Mouse (Mus musculus) kidney, embryonic 15.5 days (tissue): Measurements from ENCODE around the gene Lhfpl3. TPM values are rescaled to one million over a fixed set of nuclear protein-coding genes. Genes with fewer than 3 reads are reported as not detected.

Experiments used
- ATAC-seq: fragments of 200-750 bp; cut with Nextera tagmentation; replicated peaks from 2 replicates; pipeline ENCODE4 v1.8.0; 2017; ENCODE audit warnings: moderate TSS enrichment; ENCODE audit not compliant: low FRiP score
- H3K27ac ChIP-seq: fragments of 300-500 bp; sonication (generic); 2 replicates; pipeline ENCODE4 v1.5.1; 2015; ENCODE audit warnings: mild to moderate bottlenecking, inconsistent platforms
- H3K27me3 ChIP-seq: fragments of 300-500 bp; sonication (generic); 2 replicates; pipeline ENCODE4 v1.6.1; 2015; ENCODE audit warnings: inconsistent platforms
- H3K36me3 ChIP-seq: fragments of 300-500 bp; sonication (generic); 2 replicates; pipeline ENCODE4 v1.6.1; 2015; ENCODE audit warnings: inconsistent platforms
- H3K4me1 ChIP-seq: fragments of 300-500 bp; sonication (generic); 2 replicates; pipeline ENCODE4 v1.6.1; 2015; ENCODE audit warnings: inconsistent platforms
- H3K4me2 ChIP-seq: fragments of 300-500 bp; sonication (generic); 2 replicates; pipeline ENCODE4 v1.6.1; 2015; ENCODE audit warnings: moderate library complexity, mild to moderate bottlenecking, inconsistent platforms
- H3K4me3 ChIP-seq: fragments of 300-500 bp; sonication (generic); replicated peaks from 2 replicates; pipeline ENCODE4 v1.5.1; 2015; ENCODE audit warnings: mild to moderate bottlenecking, inconsistent platforms
- H3K9ac ChIP-seq: fragments of 300-500 bp; sonication (generic); 2 replicates; pipeline ENCODE4 v1.6.1; 2015; ENCODE audit warnings: mild to moderate bottlenecking, inconsistent platforms
- H3K9me3 ChIP-seq: fragments of 300-500 bp; sonication (generic); replicated peaks from 2 replicates; pipeline ENCODE4 v1.6.1; 2016; ENCODE audit warnings: inconsistent platforms
- WGBS: fragments of 180-500 bp; shearing (Covaris S2); methylation state at CpG from one replicate; pipeline ENCODE4 v1.1.7; 2015; ENCODE audit warnings: mixed read lengths; 5-methylcytosine and 5-hydroxymethylcytosine counted together
- microRNA-seq: library from miRNA; unstranded; fragments of <30 nt; microRNA quantifications from one replicate; pipeline ENCODE4, GENCODE M21; 2016
- polyA plus RNA-seq: library from polyadenylated mRNA; unstranded; fragments of >200 nt; fragmentation: Nextera tagmentation; extraction: Ambion mirVana; gene quantifications from 2 replicates; pipeline ENCODE4 v1.2.1, GENCODE M21; 2015

Lhfpl3 gene
- polyA plus RNA-seq, 1 experiment from 2014 or later, result 0.40 TPM

- 0 out of 2 replicates have a peak overlapping the region, but pooled peaks have one; percentile 8 for H3K4me2 ChIP-seq
- H3K9me3 ChIP-seq, result no peaks in the 10 kb centered on the region
- 26% methylated on average over 9 of the region's 9 CpGs for WGBS
- H3K36me3 ChIP-seq, result no peaks in the 10 kb centered on the region
- ATAC-seq, result peak; percentile 74
- peak overlapping the region; percentile 57; the same call in 1 of the 2 replicates for H3K27ac ChIP-seq
- no peaks in the 10 kb centered on the region for H3K27me3 ChIP-seq
- H3K4me3 ChIP-seq, result no peak overlapping the region
- H3K4me1 ChIP-seq, result peaks cover 20% of the 10 kb centered on the region
- no peak overlapping the region for H3K9ac ChIP-seq
Measured at GRCm38 (mm10) chr5:23249896-23250875, 504.3 kb downstream of the Lhfpl3 start.

DNA sequence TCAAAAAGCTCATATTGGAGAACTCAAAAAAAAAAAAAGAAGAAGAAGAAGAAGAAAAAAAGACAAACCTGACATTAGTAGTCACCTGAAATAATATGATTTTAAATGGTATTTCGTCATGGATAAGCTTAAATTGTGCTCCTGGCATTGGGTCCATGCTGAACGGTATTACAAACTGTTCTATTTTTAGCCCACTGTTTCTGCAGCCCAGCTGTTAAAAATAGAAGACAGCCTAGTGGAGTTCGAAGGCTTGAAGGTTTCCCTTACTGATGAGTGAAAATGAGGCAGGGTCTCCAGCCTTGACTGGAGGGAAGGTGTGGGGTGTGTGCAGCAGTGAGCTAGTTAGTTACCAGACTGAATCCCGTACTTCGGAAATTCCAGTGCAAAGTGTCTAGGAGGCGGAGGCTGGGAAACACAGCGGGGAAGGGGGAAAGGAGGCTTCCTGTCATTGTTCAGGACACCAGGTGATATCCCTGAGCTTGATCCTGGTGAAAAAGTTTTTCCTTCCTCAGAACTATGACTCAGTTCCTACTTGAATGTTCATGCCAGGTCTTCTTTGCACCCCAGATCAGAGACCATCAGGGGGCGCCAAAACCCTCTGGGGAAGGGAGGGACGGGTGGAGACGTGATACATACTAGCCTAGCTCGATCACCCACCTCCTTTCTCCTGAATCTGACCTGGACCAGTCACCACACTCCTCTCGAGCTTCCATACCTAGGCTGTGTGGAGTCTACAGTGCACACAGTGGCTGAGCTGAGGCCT lies 505.8 kb downstream of the Lhfpl3 start:
- H3K9me3 ChIP-seq, result no peaks in the 10 kb centered on the region
- no peak overlapping the region for H3K4me2 ChIP-seq
- no peak overlapping the region for H3K4me3 ChIP-seq
- no peak overlapping the region for H3K9ac ChIP-seq
- peak; percentile 34; the same call in 1 of the 2 replicates for ATAC-seq
- H3K27ac ChIP-seq, result no peak overlapping the region
- 42% methylated on average over 12 of the region's 12 CpGs for WGBS
- no peaks in the 10 kb centered on the region for H3K27me3 ChIP-seq
- H3K36me3 ChIP-seq, result no peaks in the 10 kb centered on the region
- peaks cover 28% of the 10 kb centered on the region for H3K4me1 ChIP-seq

- Histone ChIP-seq H3K4me2 (no peak overlapping the region), H3K27ac (peak overlapping the region; percentile 38), H3K4me1 (peaks cover 13% of the 10 kb centered on the region), H3K9ac (no peak overlapping the region), H3K9me3 (no peaks in the 10 kb centered on the region), H3K27me3 (no peaks in the 10 kb centered on the region), H3K4me3 (no peak overlapping the region), H3K36me3 (no peaks in the 10 kb centered on the region)
- peak; percentile 87 for ATAC-seq
- WGBS, result 29% methylated on average over 3 of the region's 3 CpGs
Measured at GRCm38 (mm10) chr5:23255816-23256418, 510.1 kb downstream of the Lhfpl3 start.

- H3K9ac ChIP-seq, result no peak overlapping the region
- H3K4me2 ChIP-seq, result no peak overlapping the region
- H3K27me3 ChIP-seq, result no peaks in the 10 kb centered on the region
- no peak overlapping the region for H3K4me3 ChIP-seq
- ATAC-seq, result no peak
- H3K4me1 ChIP-seq, result no peaks in the 10 kb centered on the region
- H3K9me3 ChIP-seq, result no peaks in the 10 kb centered on the region
- no peak overlapping the region for H3K27ac ChIP-seq
- 73% methylated on average over 3 of the region's 3 CpGs for WGBS
- H3K36me3 ChIP-seq, result no peaks in the 10 kb centered on the region
Measured at GRCm38 (mm10) chr5:23273309-23273708, 527.5 kb downstream of the Lhfpl3 start.

- no peak for ATAC-seq
- H3K36me3 ChIP-seq, result no peaks in the 10 kb centered on the region
- no peaks in the 10 kb centered on the region for H3K4me1 ChIP-seq
- H3K4me2 ChIP-seq, result no peak overlapping the region
- no peak overlapping the region for H3K27ac ChIP-seq
- no peaks in the 10 kb centered on the region for H3K27me3 ChIP-seq
- H3K9ac ChIP-seq, result no peak overlapping the region
- WGBS, result 94% methylated on average over 7 of the region's 7 CpGs
- H3K9me3 ChIP-seq, result no peaks in the 10 kb centered on the region
- H3K4me3 ChIP-seq, result no peak overlapping the region
Measured at GRCm38 (mm10) chr5:23279364-23279763, 533.5 kb downstream of the Lhfpl3 start.

DNA sequence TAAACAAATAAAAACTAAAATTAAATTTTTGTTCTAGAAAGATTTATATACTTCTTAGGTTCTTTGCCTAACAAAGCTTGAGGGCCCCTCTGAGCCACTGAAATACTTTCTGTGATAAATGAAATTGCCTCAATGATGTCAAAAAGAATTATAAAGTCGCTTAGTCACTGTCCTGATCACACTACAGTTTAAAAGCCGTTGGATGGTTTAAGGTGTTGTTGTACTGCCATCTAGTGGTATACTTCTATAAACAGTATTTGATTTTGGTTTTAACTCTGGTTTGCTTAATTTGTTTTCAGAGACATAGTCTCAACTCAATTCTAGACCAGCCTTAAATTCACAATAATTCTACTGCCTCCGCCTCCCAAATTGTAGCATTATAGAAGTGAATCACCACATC lies 539.0 kb downstream of the Lhfpl3 start:
- Histone ChIP-seq H3K36me3 (no peaks in the 10 kb centered on the region), H3K4me3 (no peak overlapping the region), H3K9ac (no peak overlapping the region), H3K4me1 (no peaks in the 10 kb centered on the region), H3K27ac (no peak overlapping the region), H3K27me3 (no peaks in the 10 kb centered on the region), H3K4me2 (no peak overlapping the region), H3K9me3 (no peaks in the 10 kb centered on the region)
- 17% methylated on average over 3 of the region's 3 CpGs for WGBS
- no peak for ATAC-seq

DNA sequence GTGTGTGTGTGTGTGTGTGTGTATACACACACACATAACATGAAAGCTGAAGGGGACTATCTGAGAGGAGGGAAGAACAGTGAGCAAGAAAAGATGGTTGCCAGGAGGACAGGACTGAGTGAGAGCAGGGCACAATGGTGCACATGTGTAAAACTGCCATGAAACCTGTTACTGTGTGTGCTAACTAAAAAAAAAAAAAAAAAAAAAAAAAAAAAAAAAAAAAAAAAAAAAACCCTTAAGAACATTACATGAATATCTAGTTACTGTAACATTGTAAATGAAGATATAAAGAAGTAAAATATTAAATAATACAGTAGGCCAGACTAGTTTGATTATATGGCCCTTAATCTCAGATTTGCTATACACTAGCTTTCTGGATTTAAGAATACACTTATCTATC lies 543.3 kb downstream of the Lhfpl3 start:
- ATAC-seq, result no peak
- H3K36me3 ChIP-seq, result no peaks in the 10 kb centered on the region
- H3K4me1 ChIP-seq, result no peaks in the 10 kb centered on the region
- no peaks in the 10 kb centered on the region for H3K9me3 ChIP-seq
- H3K4me3 ChIP-seq, result no peak overlapping the region
- H3K4me2 ChIP-seq, result no peak overlapping the region
- H3K27ac ChIP-seq, result no peak overlapping the region
- no peak overlapping the region for H3K9ac ChIP-seq
- H3K27me3 ChIP-seq, result no peaks in the 10 kb centered on the region

Small RNAs within 50 kb of the gene (microRNA-seq; reads per million reads assigned to microRNA genes)
- gene Gm28022 (not detected), gene Gm44363 (not detected)

Other genes starting within 250 kb of the Lhfpl3 start
- gene Orc5, start 195.6 kb upstream of the Lhfpl3 start, polyA plus RNA-seq, result 37.4 and 40.6 TPM in 2 replicates